Mouse (Mus musculus): ENCODE measurements around the gene Coq10b.

Coq10b gene

GRCm38 (mm10) chr1:55106919-55107585, 54.5 kb downstream of the Coq10b start:
- peak; percentile 75 for DNase-seq (ENCODE audit: low read depth, low spot score)

- peak; percentile 80 for DNase-seq (ENCODE audit: low read depth, low spot score)
Observed at GRCm38 (mm10) chr1:55107644-55108043, 55.1 kb downstream of the Coq10b start.

GRCm38 (mm10) chr1:55108473-55108872, 55.9 kb downstream of the Coq10b start:
- peak; percentile 100 for DNase-seq (ENCODE audit: low read depth, low spot score)

- peak; percentile 82 for DNase-seq (ENCODE audit: low read depth, low spot score)
Observed at GRCm38 (mm10) chr1:55109066-55109766, 56.6 kb downstream of the Coq10b start.
